Mouse (Mus musculus) sigmoid colon, adult 10 weeks (tissue): ENCODE results near the gene Nin. TPM values are rescaled to one million over a fixed set of nuclear protein-coding genes. Genes with fewer than 3 reads are reported as not detected.

Experiments
- polyA plus RNA-seq: library from polyadenylated mRNA; stranded (reverse); fragments of 350-450 nt; fragmentation: Illumina TruSeq; extraction: RNeasy Lipid Tissue Mini Kit (QIAGEN cat#74804); gene quantifications from one replicate; pipeline ENCODE4 v1.2.3, GENCODE M21; 2014; ENCODE audit warnings: low read depth, low replicate concordance

Nin gene
- polyA plus RNA-seq = 8.5 TPM

GRCm38 (mm10) chr12:70113351-70113750, at the start of gene Nin:
TSS of gene Nin (minus strand) at chr12:70113717.

GRCm38 (mm10) chr12:70153842-70154241, 40.3 kb upstream of the Nin start, which contains the start of gene Abhd12b:
TSS of gene Abhd12b (plus strand) at chr12:70154142.

GRCm38 (mm10) chr12:69986786-69987497, 126.6 kb downstream of the Nin start, which contains the start of gene Sav1:
TSS of gene Sav1 (minus strand) at chr12:69987002.

Other genes starting within 250 kb of the Nin start
- 6.8 TPM for gene Atl1, start 221.1 kb downstream of the Nin start, polyA plus RNA-seq
- 62.8 TPM for gene Map4k5, start 220.5 kb downstream of the Nin start, polyA plus RNA-seq
- gene Sav1, start 126.7 kb downstream of the Nin start, polyA plus RNA-seq = 107 TPM
- gene Abhd12b, start 40.4 kb upstream of the Nin start, polyA plus RNA-seq = not detected
- 18.3 TPM for gene Pygl, start 117.8 kb upstream of the Nin start, polyA plus RNA-seq
- 0.32 TPM for gene Trim9, start 233.9 kb upstream of the Nin start, polyA plus RNA-seq